Mouse (Mus musculus) hematopoietic stem cell, adult 5-6 weeks (primary cell): ENCODE results near the gene Egflam. TPM values are rescaled to one million over a fixed set of nuclear protein-coding genes. Genes with fewer than 3 reads are reported as not detected.

Experiments
- ATAC-seq, 2 experiments: fragments of 125-278 bp in 1 of 2; replicated peaks in 1 of 2; 2 replicates each; pipeline ENCODE4 v1.8.0; 2016 to 2017; ENCODE audit warnings: inconsistent platforms in 2 of 2, mild to moderate bottlenecking in 2 of 2, moderate number of reproducible peaks in 2 of 2, low read depth in 1 of 2, moderate TSS enrichment in 1 of 2; ENCODE audit not compliant: low FRiP score in 2 of 2, poor library complexity in 2 of 2, severe bottlenecking in 2 of 2, insufficient read depth in 1 of 2, low TSS enrichment in 1 of 2
- total RNA-seq: library from RNA; stranded (forward); fragments of 172-1452, 232-1000 nt; gene quantifications from 2 replicates; pipeline ENCODE4 v1.2.3, GENCODE M21; 2017

Egflam gene
- total RNA-seq, 1 experiment from 2014 or later: not detected

GRCm38 (mm10) chr15:7315539-7315938 lies 82.7 kb downstream of the Egflam start:
- ATAC-seq: no peak

- ATAC-seq: no peak
These were observed 89.5 kb downstream of the Egflam start for GRCm38 (mm10) chr15:7308711-7309110.

GRCm38 (mm10) chr15:7299892-7300291 lies 98.3 kb downstream of the Egflam start:
- no peak for ATAC-seq

DNA sequence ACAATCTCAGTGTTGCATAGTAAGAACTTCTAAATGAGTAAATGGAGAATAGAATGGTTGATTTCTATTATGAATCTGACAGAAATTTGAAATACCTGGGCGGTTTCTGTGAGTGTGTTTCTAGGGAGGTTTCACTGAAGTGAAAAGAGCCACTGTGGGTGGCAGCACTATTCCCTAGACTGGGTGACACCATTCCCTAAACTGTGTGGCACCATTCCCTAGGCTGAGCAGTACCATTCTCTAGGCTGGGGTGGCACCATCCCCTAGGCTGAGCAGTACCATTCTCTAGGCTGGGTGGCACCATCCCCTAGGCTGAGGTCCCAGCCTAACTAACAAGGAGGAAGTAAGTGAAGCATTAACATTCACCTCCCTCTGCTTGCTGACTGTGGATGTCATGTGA lies 103.0 kb downstream of the Egflam start:
- no peak for ATAC-seq

GRCm38 (mm10) chr15:7292854-7293253 lies 105.3 kb downstream of the Egflam start:
- no peak for ATAC-seq

- no peak for ATAC-seq
These were observed 108.2 kb downstream of the Egflam start for GRCm38 (mm10) chr15:7290003-7290402.

DNA sequence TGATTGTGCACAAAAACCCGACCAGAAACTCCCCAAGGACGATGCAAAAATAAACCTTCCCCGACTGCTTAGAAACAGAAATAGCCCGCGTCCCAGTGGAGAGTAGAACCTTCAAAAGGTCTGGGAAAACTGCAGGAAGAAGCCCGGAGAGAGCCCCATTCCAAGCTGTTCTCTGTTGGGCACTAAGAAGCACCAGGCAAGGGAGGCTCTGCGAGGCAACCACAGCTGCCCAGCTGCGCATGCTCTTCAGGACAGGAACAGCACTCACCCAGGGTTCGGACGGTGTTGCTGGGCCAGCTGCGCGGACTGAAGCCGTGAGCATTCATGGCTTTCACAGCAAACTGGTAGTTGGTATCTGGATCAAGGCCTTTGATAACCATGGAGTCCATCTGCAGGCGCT lies 108.7 kb downstream of the Egflam start:
- ATAC-seq: no peak

- no peak for ATAC-seq
These were observed 109.3 kb downstream of the Egflam start for GRCm38 (mm10) chr15:7288841-7289424.

DNA sequence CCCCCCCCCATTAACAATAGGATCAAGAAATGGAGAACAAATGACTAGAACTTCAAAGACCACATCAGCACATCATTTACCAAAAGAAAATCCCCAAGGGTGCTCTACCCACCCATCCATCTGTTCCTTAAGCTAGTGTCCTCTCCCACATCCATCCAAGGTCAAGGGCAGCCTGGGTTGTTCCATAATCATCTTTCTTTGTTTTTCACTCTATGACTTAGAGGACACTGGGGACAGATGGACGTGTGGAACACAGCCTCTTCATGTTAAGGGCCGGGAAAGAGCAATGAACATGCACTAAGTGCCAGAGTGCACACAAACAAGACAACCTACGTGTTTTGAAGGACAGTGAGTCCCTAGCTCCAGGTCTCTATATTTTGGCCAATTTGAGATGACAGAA lies 110.3 kb downstream of the Egflam start:
- no peak for ATAC-seq

DNA sequence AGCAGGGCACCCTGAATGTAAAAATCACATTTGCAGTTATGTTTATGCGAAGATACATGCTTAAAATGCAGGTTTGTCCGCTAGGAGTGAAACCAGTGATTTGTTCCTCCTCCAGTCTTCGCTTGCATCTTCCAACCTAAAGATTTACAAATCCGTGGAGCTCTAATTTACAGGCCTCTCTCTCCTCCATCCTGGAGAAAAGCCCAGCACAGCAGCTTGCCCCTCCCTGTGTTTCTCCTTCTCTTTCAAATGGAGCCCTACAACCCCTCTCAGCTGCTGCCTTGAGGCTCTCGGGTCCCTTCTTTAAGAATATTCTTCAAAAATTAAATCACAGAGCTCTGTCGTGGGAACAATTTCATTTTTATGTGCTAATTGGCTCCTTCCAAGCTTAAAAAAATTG lies 116.6 kb downstream of the Egflam start:
- ATAC-seq: no peak

- ATAC-seq: peak; percentile 88 to 92
These were observed 134.4 kb downstream of the Egflam start for GRCm38 (mm10) chr15:7263822-7264221.

GRCm38 (mm10) chr15:7263339-7263738 lies 134.9 kb downstream of the Egflam start:
- no peak for ATAC-seq

GRCm38 (mm10) chr15:7261371-7261770 lies 136.8 kb downstream of the Egflam start:
- no peak for ATAC-seq

DNA sequence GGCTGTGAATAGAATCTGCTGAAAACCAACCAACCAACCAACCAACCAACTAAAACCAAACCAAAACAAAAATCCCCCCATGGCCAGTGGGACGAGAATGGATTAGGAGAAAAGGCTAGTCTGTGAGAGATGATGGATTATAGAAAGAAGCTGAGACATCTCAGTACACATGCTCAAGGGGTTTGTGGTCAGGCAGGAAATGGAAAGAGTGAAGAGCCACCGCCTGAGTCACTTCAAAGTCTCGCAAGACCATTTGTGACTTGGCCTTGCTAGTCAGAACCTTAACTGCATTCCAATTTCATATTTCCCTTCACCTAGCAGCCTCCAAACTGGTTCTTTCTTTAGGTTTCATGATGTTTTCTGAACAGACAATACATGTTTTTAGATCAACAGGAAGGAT lies 141.6 kb downstream of the Egflam start:
- ATAC-seq: no peak

- no peak for ATAC-seq
These were observed 144.9 kb downstream of the Egflam start for GRCm38 (mm10) chr15:7253326-7253725.

GRCm38 (mm10) chr15:7252106-7252636 lies 146.0 kb downstream of the Egflam start:
- ATAC-seq: no peak

- ATAC-seq: no peak
These were observed 147.2 kb downstream of the Egflam start for GRCm38 (mm10) chr15:7251042-7251441.

DNA sequence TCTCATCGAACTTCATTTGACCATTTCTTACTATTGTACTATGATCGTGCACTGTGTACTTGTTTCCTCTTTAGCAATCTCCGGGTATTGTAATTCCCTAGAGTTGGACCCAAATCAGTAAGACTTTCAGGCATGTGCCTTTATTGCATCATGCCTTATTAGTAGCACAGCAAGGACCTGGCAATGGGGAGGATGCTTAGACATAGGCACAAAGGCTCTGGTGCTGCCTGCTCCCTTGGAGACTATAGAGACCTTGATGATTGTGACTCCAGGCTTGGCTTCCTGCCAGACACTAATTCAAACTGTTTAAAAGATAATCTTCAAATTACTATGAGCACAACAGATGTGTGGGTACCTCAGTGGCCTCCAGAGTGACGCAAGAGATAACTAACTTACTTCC lies 149.0 kb downstream of the Egflam start:
- ATAC-seq: no peak

- no peak for ATAC-seq
These were observed 150.9 kb downstream of the Egflam start for GRCm38 (mm10) chr15:7247321-7247720.
